Mouse (Mus musculus) CH12F3 (cell line): ENCODE results near the gene Cdca5.

Experiments
- in situ Hi-C: fragments of 300-500 bp; cut with MboI; formaldehyde crosslinking; loops from 2 replicates; pipeline ENCODE4 v1.14.3; 2020; ENCODE audit warnings: low sequenced_read_pairs

The Cdca5 gene

GRCm38 (mm10) chr19:6136397-6136796 lies 51.6 kb downstream of the Cdca5 start:
- in situ Hi-C loops, result no loop called here

GRCm38 (mm10) chr19:6139701-6140100 lies 54.9 kb downstream of the Cdca5 start:
- in situ Hi-C loops, result no loop called here

- in situ Hi-C loops, result no loop called here
These were observed 55.5 kb downstream of the Cdca5 start for GRCm38 (mm10) chr19:6140374-6140677.

- in situ Hi-C loops, result no loop called here
These were observed 56.1 kb downstream of the Cdca5 start, which contains the start of gene Batf2 for GRCm38 (mm10) chr19:6140678-6141393. Gene Batf2, plus strand, starts transcription at chr19:6140983.

- in situ Hi-C loops, result no loop called here
These were observed 56.6 kb downstream of the Cdca5 start, which contains the start of gene Arl2 for GRCm38 (mm10) chr19:6141394-6141749. Gene Arl2, minus strand, starts transcription at chr19:6141548.
